In genomic region chr17:86963586-86963902, GRCm38 (mm10) we compare ENCODE assay signal across 8 mouse cellular contexts. TPM values are rescaled to one million over a fixed set of nuclear protein-coding genes. Genes with fewer than 3 reads are reported as not detected.
A peak's percentile ranks its signal among the peaks of the same experiment; 100 is the strongest.
DNase-seq lines count a peak whose midpoint lies in the region; ATAC-seq and TF ChIP-seq lines count a peak whose summit lies in the region.

No protein-coding gene starts in this region.

- peak overlapping the region; percentile 62 for H3K27ac ChIP-seq in kidney, adult 2 months (ENCODE audit: insufficient read depth, low read depth, low read length)
- no peak overlapping the region for H3K27ac ChIP-seq in ES-E14 (ENCODE audit: insufficient read depth, low read depth, low read length, poor library complexity, severe bottlenecking)
- H3K27ac ChIP-seq in embryonic facial prominence, embryonic 11.5 days (replicated peaks; ENCODE audit: low read depth, low read length): peak overlapping the region; percentile 90
- H3K27ac ChIP-seq in hindbrain, embryonic 15.5 days (replicated peaks): peak overlapping the region; percentile 84

- in situ Hi-C loops in ES-E14 (cut with MboI; ENCODE audit: low sequenced_read_pairs in 2 of 2, unreplicated experiment in 2 of 2): no loop called here

- no peaks in the 10 kb centered on the region for H3K36me3 ChIP-seq in kidney, adult 2 months (ENCODE audit: control insufficient read depth, insufficient read depth, low read length)
- peaks cover 2% of the 10 kb centered on the region; the same call in 1 of the 2 replicates for H3K36me3 ChIP-seq in ES-E14 (ENCODE audit: control insufficient read depth, insufficient read depth, low read length, poor library complexity, severe bottlenecking)
- no peaks in the 10 kb centered on the region for H3K36me3 ChIP-seq in embryonic facial prominence, embryonic 11.5 days (replicated peaks; ENCODE audit: control insufficient read depth, insufficient read depth, low read depth, low read length)
- no peaks in the 10 kb centered on the region for H3K36me3 ChIP-seq in hindbrain, embryonic 15.5 days

- no peak for DNase-seq in kidney, adult 2 months
- DNase-seq in kidney, postnatal 10 days: no peak
- no peak for DNase-seq in ES-E14 (ENCODE audit: low read depth, low spot score)
- peak; percentile 50 for DNase-seq in embryonic facial prominence, embryonic 11.5 days (ENCODE audit: low spot score)
- DNase-seq in mesoderm, embryonic 11.5 days (ENCODE audit: low read depth, low spot score): peak; percentile 49
- no peak for DNase-seq in T-cell, adult 2 months (ENCODE audit: low spot score)
- no peak for DNase-seq in urinary bladder, postnatal 10 days (ENCODE audit: low spot score)

- peaks cover 12% of the 10 kb centered on the region; the same call in 1 of the 2 replicates for H3K4me1 ChIP-seq in kidney, adult 2 months (ENCODE audit: control insufficient read depth, insufficient read depth, low read length)
- H3K4me1 ChIP-seq in ES-E14 (ENCODE audit: control insufficient read depth in 2 of 2, insufficient read depth in 2 of 2, low read length in 2 of 2, poor library complexity in 1 of 2): peaks cover 0 to 11% of the 10 kb centered on the region in 2 experiments; a peak in 2 of 4 replicates
- no peaks in the 10 kb centered on the region for H3K4me1 ChIP-seq in embryonic facial prominence, embryonic 11.5 days (ENCODE audit: control insufficient read depth, insufficient read depth, low read length)
- peaks cover 55% of the 10 kb centered on the region for H3K4me1 ChIP-seq in hindbrain, embryonic 15.5 days (replicated peaks)

- H3K9me3 ChIP-seq in ES-E14 (ENCODE audit: control insufficient read depth, insufficient read depth, low read depth, low read length): no peaks in the 10 kb centered on the region
- no peaks in the 10 kb centered on the region for H3K9me3 ChIP-seq in embryonic facial prominence, embryonic 11.5 days (replicated peaks; ENCODE audit: control insufficient read depth, low read length)
- H3K9me3 ChIP-seq in hindbrain, embryonic 15.5 days: no peaks in the 10 kb centered on the region

- peak overlapping the region; percentile 93 for H3K9ac ChIP-seq in ES-E14 (ENCODE audit: insufficient read depth, low read depth, low read length, poor library complexity, severe bottlenecking)
- H3K9ac ChIP-seq in embryonic facial prominence, embryonic 11.5 days (replicated peaks; ENCODE audit: low read length): peak overlapping the region; percentile 88
- H3K9ac ChIP-seq in hindbrain, embryonic 15.5 days: peak overlapping the region; percentile 82

- H3K27me3 ChIP-seq in kidney, adult 2 months (replicated peaks; ENCODE audit: control insufficient read depth, insufficient read depth, low read length): no peaks in the 10 kb centered on the region
- no peaks in the 10 kb centered on the region for H3K27me3 ChIP-seq in embryonic facial prominence, embryonic 11.5 days (ENCODE audit: control insufficient read depth, insufficient read depth, low read length)
- no peaks in the 10 kb centered on the region for H3K27me3 ChIP-seq in hindbrain, embryonic 15.5 days

- peak overlapping the region; percentile 92 for H3K4me3 ChIP-seq in kidney, adult 2 months (ENCODE audit: insufficient read depth, low read depth, low read length)
- H3K4me3 ChIP-seq in ES-E14 (ENCODE audit: insufficient read depth in 1 of 2, low read depth in 1 of 2, low read length in 2 of 2, poor library complexity in 1 of 2, severe bottlenecking in 1 of 2): peak overlapping the region; percentile 71 to 80
- H3K4me3 ChIP-seq in embryonic facial prominence, embryonic 11.5 days (ENCODE audit: low read depth, low read length): peak overlapping the region; percentile 88
- H3K4me3 ChIP-seq in hindbrain, embryonic 15.5 days: peak overlapping the region; percentile 84

- no peak for TF ChIP-seq CTCF in kidney, adult 2 months (conservative IDR thresholded peaks at IDR 0.05; ENCODE audit: insufficient read depth, insufficient read length, low read depth, low read length)

- H3K4me2 ChIP-seq in embryonic facial prominence, embryonic 11.5 days (ENCODE audit: low read depth, low read length): peak overlapping the region; percentile 87
- peak overlapping the region; percentile 75 for H3K4me2 ChIP-seq in hindbrain, embryonic 15.5 days

- no peak for TF ChIP-seq POLR2A in kidney, adult 2 months (IDR thresholded peaks at IDR 0.05; ENCODE audit: low read depth, low read length)

- peak; percentile 50 for ATAC-seq in embryonic facial prominence, embryonic 11.5 days (replicated peaks; ENCODE audit: insufficient number of reproducible peaks, low FRiP score, low TSS enrichment, low read depth)
- peak; percentile 61 for ATAC-seq in hindbrain, embryonic 15.5 days (ENCODE audit: low FRiP score, low read depth)

- under 1% methylated on average over 25 of the region's 26 CpGs for WGBS in kidney, adult 2 months
- 0% methylated on average over 8 of the region's 26 CpGs for WGBS in embryonic facial prominence, embryonic 11.5 days
- 2% methylated on average over 19 of the region's 26 CpGs for WGBS in hindbrain, embryonic 15.5 days

TF ChIP-seq in ES-E14, 5 proteins besides CTCF, POLR2A, EP300 and RAD21:
- no peak for TF ChIP-seq ZC3H11A (IDR thresholded peaks at IDR 0.05; ENCODE audit: borderline replicate concordance, low read depth, low read length)
- TF ChIP-seq CHD2 (IDR thresholded peaks at IDR 0.05; ENCODE audit: low read depth, low read length): no peak
- TF ChIP-seq ZNF384 (IDR thresholded peaks at IDR 0.05; ENCODE audit: low read depth, low read length): no peak
- TF ChIP-seq HCFC1 (IDR thresholded peaks at IDR 0.05; ENCODE audit: borderline replicate concordance, insufficient read depth, low read length): no peak
- no peak for TF ChIP-seq MAFK (IDR thresholded peaks at IDR 0.05; ENCODE audit: insufficient read depth, low read depth, low read length)

RNA-seq across cellular contexts. Expression of gene Rhoq, which starts 0.7 kb away (rescaled TPM):
- polyA plus RNA-seq in kidney, adult 2 months (2012; rRNA removed): 27.1 and 30.8 TPM in 2 replicates
- total RNA-seq in ES-E14 (2012; rRNA removed): 5.9 and 7.6 TPM in 2 replicates
- 17.2 and 20.7 TPM in 2 replicates for polyA plus RNA-seq in embryonic facial prominence, embryonic 11.5 days (2014; fragmentation: Nextera tagmentation; extraction: Ambion mirVana)
- 8.6 and 8.8 TPM in 2 replicates for polyA plus RNA-seq in hindbrain, embryonic 15.5 days (2015; fragmentation: Nextera tagmentation; extraction: Ambion mirVana)

RNA-seq across cellular contexts. Expression of gene Atp6v1e2, which starts 15.8 kb away (rescaled TPM):
- not detected in 2 replicates for polyA plus RNA-seq in kidney, adult 2 months (2012; rRNA removed)
- total RNA-seq in ES-E14 (2012; rRNA removed): not detected in 2 replicates
- polyA plus RNA-seq in embryonic facial prominence, embryonic 11.5 days (2014; fragmentation: Nextera tagmentation; extraction: Ambion mirVana): not detected in 2 replicates
- polyA plus RNA-seq in hindbrain, embryonic 15.5 days (2015; fragmentation: Nextera tagmentation; extraction: Ambion mirVana): 0.16 TPM in 1 of 2 replicates, not detected in the other

RNA-seq across cellular contexts. Expression of gene Tmem247, which starts 46.4 kb away (rescaled TPM):
- not detected in 2 replicates for polyA plus RNA-seq in kidney, adult 2 months (2012; rRNA removed)
- not detected in 2 replicates for total RNA-seq in ES-E14 (2012; rRNA removed)
- not detected in 2 replicates for polyA plus RNA-seq in embryonic facial prominence, embryonic 11.5 days (2014; fragmentation: Nextera tagmentation; extraction: Ambion mirVana)
- not detected in 2 replicates for polyA plus RNA-seq in hindbrain, embryonic 15.5 days (2015; fragmentation: Nextera tagmentation; extraction: Ambion mirVana)

Comparison
In these comparisons a context has a peak if more than half of its experiments do, and no peak if none do; other contexts are left out.
1. DNase-seq: peak in embryonic facial prominence, embryonic 11.5 days (single experiment) and mesoderm, embryonic 11.5 days (single experiment); none in kidney, adult 2 months (single experiment), kidney, postnatal 10 days (single experiment), ES-E14 (single experiment), T-cell, adult 2 months (single experiment) and urinary bladder, postnatal 10 days (single experiment).
2. Peak in every context shown above with its lines, with median percentiles within 50 percentile points of each other: H3K4me3 ChIP-seq and H3K9ac ChIP-seq.